Mouse (Mus musculus) layer of hippocampus, adult 11-12 months (tissue): Measurements from ENCODE around the gene Kif17.

Experiments
- DNase-seq: peaks from one replicate; pipeline ENCODE4 v3.0.0; 2022; ENCODE audit warnings: low spot score

Gene Kif17

GRCm38 (mm10) chr4:138259482-138259881 lies 9.2 kb downstream of the Kif17 start:
- no peak for DNase-seq

DNA sequence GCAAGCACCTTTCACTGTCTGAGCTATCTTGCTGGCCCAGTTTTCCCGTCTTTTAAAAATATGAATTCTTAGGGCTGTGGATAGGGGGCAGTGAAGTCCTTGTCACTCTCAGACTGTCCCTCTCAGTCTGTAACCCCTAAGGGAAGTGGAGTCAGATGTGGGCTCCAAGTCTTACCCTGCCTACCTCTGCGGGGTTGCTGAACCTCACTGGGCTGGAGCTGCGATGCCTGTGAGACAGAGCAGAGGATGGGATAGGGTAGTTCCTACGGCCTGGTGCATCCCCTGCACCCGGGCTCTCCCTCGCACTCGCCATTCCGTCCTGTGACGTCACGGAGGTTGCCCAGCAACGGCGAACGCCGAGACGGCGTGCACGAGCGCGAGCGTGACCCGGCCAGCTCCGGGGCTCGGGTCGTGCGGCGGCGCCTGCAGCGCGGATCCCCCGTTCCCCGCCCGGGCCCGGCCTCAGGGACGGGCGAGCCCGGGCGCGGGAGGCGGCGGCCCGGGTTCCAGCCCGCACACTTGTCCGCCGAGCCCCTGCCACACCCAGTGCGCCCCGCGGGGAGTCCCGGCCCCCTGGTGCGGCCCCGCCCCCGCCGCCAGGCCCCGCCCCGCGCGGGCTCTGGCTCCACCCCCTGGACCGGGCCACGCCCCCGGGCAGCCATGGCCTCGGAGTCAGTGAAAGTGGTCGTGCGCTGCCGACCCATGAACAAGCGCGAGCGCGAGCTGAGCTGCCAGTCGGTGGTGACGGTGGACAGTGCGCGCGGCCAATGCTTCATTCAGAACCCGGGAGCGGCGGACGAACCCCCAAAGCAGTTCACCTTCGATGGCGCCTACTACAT lies 11.8 kb downstream of the Kif17 start:
- DNase-seq = peak; percentile 89

- DNase-seq = no peak
Measured at GRCm38 (mm10) chr4:138267869-138268268, 17.6 kb downstream of the Kif17 start.

DNA sequence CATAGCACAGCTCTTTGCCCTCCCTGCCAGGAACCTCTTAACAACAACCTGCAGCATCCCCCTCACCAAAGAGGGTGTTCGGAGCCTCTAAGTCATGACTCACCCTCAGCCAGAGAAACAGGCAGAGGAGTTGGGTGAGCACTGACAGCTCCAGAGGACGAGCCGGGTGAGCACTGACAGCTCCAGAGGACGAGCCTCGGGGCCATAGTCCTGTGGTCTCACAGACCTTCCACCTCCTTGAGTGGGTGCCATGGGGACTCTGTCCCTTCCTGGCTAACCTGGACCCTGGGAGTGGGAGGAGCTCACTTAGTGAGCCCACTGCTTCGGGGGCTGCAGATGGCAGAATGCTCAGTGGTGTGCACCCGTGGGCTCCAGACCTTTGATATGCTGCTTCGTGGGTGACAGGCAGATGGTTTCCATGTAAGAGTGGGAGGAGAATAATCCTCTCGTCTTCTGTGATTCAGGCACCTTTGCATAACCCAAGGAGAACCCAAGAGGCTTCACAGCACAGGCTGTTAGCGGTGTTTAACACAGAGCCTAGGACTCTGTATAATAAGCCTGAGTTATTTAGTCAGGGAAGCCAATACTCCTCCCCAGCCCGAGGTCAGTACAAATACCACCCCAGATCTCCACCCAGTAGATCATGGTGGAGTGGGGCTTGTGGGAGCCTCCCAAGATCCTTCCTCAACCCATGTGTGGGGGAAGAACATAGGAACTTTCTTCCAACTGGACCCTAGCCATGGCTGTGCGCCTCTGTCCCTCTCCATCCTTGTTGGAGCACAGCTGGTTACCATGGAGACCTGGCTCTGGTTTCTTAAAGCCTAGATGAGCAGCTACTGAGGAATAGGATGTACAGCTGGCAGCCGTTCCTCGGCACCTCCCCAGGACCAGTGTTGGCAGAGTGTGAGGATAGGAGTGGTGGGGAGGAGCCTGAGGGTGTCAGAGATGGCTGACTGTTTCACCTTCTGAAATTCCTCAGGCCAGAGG lies 22.1 kb downstream of the Kif17 start:
- DNase-seq = peak; percentile 62

GRCm38 (mm10) chr4:138278346-138278745 lies 28.1 kb downstream of the Kif17 start:
- no peak for DNase-seq

DNA sequence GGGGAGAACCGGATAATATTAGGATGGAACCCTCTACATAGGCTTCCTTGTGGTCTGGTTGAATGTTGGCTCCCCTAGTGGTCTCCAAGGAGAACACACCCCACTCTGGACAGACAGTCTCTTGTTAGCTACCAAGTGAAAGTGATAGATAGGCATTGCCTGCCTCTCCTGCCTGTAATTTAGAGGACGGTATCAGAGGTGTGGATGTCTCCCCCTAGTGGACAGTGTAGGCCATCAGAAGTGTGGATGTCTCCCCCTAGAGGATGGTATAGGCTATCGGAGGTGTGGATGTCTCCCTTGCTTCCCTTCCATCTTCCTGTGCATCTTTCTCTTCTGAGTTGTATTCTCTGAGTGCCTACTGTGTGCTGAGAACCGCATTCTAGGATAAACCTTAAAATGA lies 32.6 kb downstream of the Kif17 start:
- peak; percentile 77 for DNase-seq

DNA sequence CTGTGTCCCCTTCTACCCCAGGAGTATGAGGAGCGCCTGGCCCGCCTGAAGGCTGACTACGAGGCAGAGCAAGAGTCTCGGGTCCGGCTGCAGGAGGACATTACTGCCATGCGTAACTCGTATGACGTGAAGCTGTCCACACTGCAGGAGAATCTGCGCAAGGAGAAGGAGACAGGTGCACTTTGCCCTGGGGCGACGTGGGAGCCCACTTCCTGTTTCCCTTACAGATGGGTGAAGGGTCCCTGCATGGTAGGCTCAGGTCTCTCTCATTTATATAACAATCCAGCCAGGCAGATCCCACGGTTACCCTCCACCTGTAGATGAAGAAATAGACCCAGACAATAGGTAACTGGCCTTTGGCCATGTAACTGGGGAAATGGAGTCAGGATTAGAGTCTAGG lies 36.2 kb downstream of the Kif17 start:
- DNase-seq = no peak

- no peak for DNase-seq
Measured at GRCm38 (mm10) chr4:138288691-138289090, 38.5 kb downstream of the Kif17 start.

DNA sequence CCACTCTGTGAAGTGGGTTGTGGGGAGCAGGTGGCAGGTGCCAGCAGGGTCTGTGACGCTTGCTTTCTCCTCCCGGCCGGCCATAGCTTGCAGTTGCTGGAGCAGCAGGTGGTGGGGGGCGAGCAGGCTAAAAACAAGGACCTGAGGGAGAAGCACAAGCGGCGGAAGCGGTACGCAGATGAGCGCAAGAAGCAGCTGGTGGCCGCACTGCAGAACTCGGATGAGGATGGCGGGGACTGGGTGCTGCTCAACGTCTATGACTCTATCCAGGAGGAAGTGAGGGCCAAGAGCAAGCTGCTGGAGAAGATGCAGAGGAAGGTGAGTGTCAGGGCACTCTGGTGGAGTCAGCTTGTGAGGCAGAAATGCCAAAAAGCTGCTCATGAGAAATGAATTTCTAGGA lies 41.8 kb downstream of the Kif17 start:
- no peak for DNase-seq

DNA sequence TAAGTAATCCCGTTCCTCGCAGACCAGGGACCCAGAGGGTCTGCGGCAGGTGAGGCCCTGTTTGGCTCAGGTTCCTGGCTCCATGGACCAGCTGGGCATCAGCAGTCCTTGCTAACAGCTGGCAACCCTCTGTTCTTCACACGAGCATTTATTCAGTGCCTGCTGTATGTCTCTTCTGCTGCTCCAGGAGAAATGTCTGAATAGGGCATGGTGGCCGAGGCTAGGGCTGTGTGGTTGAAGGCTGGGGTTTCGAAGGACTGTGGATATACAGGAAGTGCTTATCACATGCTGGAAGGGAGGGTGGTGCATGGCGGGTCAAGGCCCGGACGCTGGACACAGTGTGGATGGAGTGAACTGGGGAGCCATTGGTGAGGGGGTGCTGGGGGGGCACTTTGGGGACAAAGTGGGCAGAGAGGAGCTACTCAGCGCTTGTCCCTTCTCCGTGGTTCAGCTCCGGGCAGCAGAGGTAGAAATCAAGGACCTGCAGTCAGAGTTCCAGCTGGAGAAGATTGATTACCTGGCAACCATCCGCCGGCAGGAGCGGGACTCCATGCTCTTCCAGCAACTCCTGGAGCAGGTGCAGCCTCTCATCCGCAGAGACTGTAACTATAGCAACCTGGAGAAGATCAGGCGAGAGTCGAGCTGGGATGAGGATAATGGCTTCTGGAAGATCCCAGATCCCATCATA lies 43.2 kb downstream of the Kif17 start:
- DNase-seq = no peak

DNA sequence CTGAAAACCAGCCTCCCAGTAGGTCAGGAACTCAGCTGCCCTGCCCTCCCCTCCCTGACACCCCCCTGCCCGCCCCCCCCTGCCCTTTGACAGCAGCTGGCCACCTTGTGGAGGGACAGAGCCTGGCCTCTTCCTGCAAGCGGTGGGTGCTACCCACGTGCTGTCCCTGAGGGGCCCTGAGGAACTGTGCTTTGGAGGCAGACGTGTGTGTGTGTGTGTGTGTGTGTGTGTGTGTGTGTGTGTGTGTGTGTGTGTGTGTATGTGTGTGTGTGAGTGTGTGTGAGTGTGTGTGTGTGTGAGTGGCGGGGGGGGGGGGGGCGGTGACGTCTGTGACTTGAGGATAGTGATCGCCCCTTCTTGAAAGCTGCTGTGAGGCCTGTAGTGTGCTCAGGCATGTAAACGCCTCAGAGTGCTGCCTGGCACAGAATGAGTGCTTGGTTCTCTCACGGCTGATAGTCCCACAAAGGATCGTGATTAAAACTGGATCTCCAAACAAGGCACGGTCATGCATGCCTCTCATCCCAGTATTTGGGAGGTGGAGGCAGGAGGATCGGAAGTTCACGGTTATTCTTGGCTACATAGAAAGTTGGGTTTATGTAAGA lies 43.8 kb downstream of the Kif17 start:
- DNase-seq = no peak

GRCm38 (mm10) chr4:138301271-138301780 lies 51.1 kb downstream of the Kif17 start:
- DNase-seq = no peak

- no peak for DNase-seq
Measured at GRCm38 (mm10) chr4:138303011-138303410, 52.8 kb downstream of the Kif17 start.

DNA sequence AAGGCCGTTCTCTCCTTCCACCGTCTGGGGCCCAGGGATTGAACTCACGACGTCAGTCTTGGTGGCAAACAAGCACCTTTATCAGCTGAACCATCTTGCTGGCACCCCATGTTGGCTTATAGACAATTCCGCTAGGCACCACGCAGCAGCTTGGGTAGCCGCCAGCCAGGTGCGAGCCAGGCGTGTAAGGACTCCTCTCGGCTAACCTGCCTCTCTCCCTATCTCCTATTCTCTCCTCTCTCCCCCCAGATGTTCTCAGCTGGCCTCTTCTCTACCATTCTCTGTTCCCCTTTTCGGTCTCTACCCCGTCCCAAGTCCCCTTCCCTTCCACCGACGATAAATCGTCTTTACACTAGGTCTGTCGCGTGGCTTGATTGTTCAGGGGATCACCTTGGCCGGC lies 53.5 kb downstream of the Kif17 start:
- no peak for DNase-seq

- DNase-seq = peak; percentile 99
Measured at GRCm38 (mm10) chr4:138304340-138305104, 54.3 kb downstream of the Kif17 start, which contains the start of gene Ddost. Gene Ddost, plus strand, starts transcription at chr4:138304730.

- DNase-seq = no peak
Measured at GRCm38 (mm10) chr4:138307025-138307424, 56.8 kb downstream of the Kif17 start.

- no peak for DNase-seq
Measured at GRCm38 (mm10) chr4:138307739-138308138, 57.5 kb downstream of the Kif17 start.

GRCm38 (mm10) chr4:138310311-138310910 lies 60.2 kb downstream of the Kif17 start:
- no peak for DNase-seq

- no peak for DNase-seq
Measured at GRCm38 (mm10) chr4:138311595-138311994, 61.4 kb downstream of the Kif17 start.

GRCm38 (mm10) chr4:138312105-138312504 lies 61.9 kb downstream of the Kif17 start:
- no peak for DNase-seq
